Mouse (Mus musculus) cerebellum, adult 2 months (tissue): ENCODE results near the gene Sec16a.

ENCODE experiments used
- CTCF ChIP-seq: fragments of 200-500 bp; IDR thresholded peaks from 2 replicates; pipeline ENCODE4 v1.5.1; 2011; ENCODE audit warnings: low read depth, mild to moderate bottlenecking, control low read depth, low read length, moderate library complexity, borderline replicate concordance; ENCODE audit not compliant: insufficient read depth
- POLR2A ChIP-seq: fragments of 200-500 bp; IDR thresholded peaks from 2 replicates; pipeline ENCODE4 v1.6.1; 2011; ENCODE audit warnings: low read length, control low read depth, borderline replicate concordance; ENCODE audit not compliant: insufficient read depth

DNA sequence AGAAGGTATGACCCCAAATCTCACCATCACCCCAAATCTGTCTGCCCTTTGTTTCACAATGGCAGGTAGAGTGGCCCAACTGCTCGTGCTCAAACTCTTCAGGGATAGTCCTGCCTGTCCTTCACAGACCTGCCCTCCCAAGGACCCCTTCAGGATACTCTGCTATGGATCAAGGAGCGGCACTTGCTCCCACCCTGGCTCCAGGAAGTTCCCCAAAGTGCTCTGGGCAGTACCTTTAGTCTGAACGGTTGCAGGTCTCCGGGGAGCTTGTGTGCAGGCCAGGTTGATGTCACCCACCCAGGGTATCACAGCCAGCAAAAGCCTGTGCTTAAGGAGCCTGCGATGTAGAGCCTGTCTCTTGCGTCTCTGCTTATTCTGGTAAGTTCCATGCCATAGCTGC is 77.1 kb downstream of the Sec16a start:
- TF ChIP-seq POLR2A (no peak), CTCF (no peak)
